Mouse (Mus musculus): ENCODE data around the gene Tnrc6c.

DNA sequence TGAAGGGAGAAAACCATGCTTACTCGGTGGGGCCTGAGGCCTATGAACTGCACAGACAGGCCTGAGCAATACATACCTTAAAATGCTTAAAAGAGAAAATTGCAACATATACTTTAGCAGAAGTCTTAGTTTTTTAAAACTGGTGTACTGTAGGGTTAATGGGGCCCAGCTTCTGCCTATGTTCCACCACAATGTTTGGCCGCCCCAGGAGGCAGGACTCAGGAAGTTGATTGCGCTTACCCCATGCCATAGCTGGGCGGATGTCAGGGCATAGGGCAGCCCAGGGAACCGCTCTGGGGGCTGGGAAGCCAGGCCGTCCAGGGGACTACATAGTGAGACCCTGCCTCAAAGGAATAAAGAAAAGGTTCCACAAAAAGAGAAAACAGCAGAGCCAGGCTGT lies 42.5 kb downstream of the Tnrc6c start:
- TF ChIP-seq CTCF (IDR thresholded peaks at IDR 0.05) (no peak), EP300 (IDR thresholded peaks at IDR 0.05) (no peak)

All from lung, postnatal 0 days (tissue).